Mouse (Mus musculus): Measurements from ENCODE around the gene Ahctf1. TPM values are rescaled to one million over a fixed set of nuclear protein-coding genes. Genes with fewer than 3 reads are reported as not detected.

The Ahctf1 gene
- polyA plus RNA-seq, 1 experiment = 10.5 TPM

DNA sequence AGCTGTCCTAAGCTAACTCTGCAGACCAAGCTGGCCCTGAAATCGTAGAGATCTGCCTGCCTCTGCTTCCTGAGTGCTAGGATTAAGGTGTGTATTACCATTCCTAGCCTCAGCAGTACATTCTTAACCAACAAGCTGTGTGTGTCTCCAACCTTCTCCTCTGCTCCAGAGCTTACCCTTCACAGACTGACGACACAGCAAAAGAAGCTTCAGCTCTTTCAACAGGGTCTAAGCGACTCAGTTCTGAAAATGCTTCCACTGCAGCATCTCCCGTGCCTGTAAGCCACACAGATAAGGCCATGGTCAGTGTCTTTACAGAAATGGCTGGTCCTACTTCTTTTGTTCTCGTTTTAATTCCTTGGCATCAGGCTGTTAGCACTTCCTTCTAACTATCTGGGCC, 43.4 kb downstream of the Ahctf1 start:
- H3K4me1 ChIP-seq = no peaks in the 10 kb centered on the region
- H3K36me3 ChIP-seq (replicated peaks; ENCODE audit: low read length) = peaks cover 95% of the 10 kb centered on the region
- H3K27me3 ChIP-seq (replicated peaks) = no peaks in the 10 kb centered on the region
- TF ChIP-seq FLI1 (IDR thresholded peaks at IDR 0.05; ENCODE audit: low read length) (no peak), GATA1 (IDR thresholded peaks at IDR 0.05; ENCODE audit: borderline replicate concordance, low read length) (no peak)
- H3K4me3 ChIP-seq (replicated peaks) = no peak overlapping the region
- no peaks in the 10 kb centered on the region for H3K9me3 ChIP-seq

DNA sequence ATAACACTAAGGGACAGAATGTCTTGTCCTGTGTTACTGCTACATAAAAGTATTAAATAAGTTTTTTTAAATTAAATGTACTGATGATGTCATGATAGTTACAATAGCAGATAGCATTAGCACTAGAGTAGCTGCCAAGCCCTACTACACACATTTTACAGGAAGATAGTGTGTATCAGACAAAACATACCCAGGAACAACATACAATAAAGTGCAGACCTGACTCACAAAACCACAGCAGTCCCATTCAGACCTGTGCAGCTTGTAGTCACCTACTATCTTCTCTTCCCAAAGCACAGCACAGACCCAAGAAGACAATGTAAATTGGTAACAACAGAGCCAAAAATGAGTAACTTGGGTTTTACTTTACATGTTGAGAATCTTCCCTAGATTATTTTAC, 47.0 kb downstream of the Ahctf1 start:
- H3K4me3 ChIP-seq (replicated peaks) = no peak overlapping the region
- no peaks in the 10 kb centered on the region for H3K9me3 ChIP-seq
- peaks cover under 1% of the 10 kb centered on the region for H3K4me1 ChIP-seq
- no peaks in the 10 kb centered on the region for H3K27me3 ChIP-seq (replicated peaks)
- TF ChIP-seq GATA1 (IDR thresholded peaks at IDR 0.05; ENCODE audit: borderline replicate concordance, low read length) = no peak
- TF ChIP-seq FLI1 (IDR thresholded peaks at IDR 0.05; ENCODE audit: low read length) = no peak
- H3K36me3 ChIP-seq (replicated peaks; ENCODE audit: low read length) = peaks cover 98% of the 10 kb centered on the region

DNA sequence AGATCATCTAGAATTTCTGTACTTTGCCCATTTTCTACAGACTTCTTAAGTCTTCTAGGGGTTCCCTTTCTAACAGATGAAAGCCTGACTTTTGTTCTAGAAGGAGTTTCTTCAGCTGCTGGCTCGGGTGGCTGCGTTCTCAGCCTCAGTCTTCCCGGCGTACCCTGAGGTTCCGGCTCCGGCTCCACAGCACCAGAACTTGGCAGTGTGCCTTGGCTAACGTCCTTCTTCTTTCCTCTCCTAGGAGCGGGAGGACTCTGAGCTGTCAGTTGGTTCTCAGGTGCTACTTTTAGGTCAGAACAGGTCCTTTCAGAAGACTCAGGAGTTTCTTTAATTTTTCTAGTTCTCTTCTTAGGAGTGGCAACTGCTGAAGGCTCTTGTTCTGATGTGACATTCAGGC, 50.5 kb downstream of the Ahctf1 start:
- Histone ChIP-seq H3K4me3 (replicated peaks) (no peak overlapping the region), H3K27me3 (replicated peaks) (no peaks in the 10 kb centered on the region), H3K9me3 (no peaks in the 10 kb centered on the region), H3K4me1 (peaks cover 8% of the 10 kb centered on the region), H3K36me3 (replicated peaks; ENCODE audit: low read length) (peaks cover 97% of the 10 kb centered on the region)
- TF ChIP-seq FLI1 (IDR thresholded peaks at IDR 0.05; ENCODE audit: low read length) = no peak
- TF ChIP-seq GATA1 (IDR thresholded peaks at IDR 0.05; ENCODE audit: borderline replicate concordance, low read length) = no peak

DNA sequence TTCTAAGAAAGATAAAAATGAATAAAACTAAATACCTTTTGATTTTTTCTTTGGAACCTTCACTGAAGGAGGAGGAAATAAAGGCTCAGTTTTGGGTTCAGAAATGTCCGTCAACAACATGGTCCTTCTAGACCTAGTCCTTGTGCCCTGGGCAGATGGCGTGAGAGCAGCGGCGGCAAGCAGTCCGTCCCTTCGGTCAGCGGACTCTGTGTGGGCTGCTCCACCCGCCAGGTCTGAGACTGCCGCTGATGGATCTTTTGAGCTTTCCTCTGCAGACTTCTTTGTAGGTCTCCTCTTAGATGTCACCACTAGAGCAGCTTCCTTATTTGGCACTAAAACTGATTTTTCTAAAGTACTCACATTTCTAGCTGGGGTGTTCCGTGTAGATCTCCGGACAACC, 51.2 kb downstream of the Ahctf1 start:
- no peak overlapping the region for H3K4me3 ChIP-seq (replicated peaks)
- no peaks in the 10 kb centered on the region for H3K9me3 ChIP-seq
- TF ChIP-seq FLI1 (IDR thresholded peaks at IDR 0.05; ENCODE audit: low read length) (no peak), GATA1 (IDR thresholded peaks at IDR 0.05; ENCODE audit: borderline replicate concordance, low read length) (no peak)
- H3K4me1 ChIP-seq = peaks cover 8% of the 10 kb centered on the region
- no peaks in the 10 kb centered on the region for H3K27me3 ChIP-seq (replicated peaks)
- peaks cover 98% of the 10 kb centered on the region for H3K36me3 ChIP-seq (replicated peaks; ENCODE audit: low read length)

DNA sequence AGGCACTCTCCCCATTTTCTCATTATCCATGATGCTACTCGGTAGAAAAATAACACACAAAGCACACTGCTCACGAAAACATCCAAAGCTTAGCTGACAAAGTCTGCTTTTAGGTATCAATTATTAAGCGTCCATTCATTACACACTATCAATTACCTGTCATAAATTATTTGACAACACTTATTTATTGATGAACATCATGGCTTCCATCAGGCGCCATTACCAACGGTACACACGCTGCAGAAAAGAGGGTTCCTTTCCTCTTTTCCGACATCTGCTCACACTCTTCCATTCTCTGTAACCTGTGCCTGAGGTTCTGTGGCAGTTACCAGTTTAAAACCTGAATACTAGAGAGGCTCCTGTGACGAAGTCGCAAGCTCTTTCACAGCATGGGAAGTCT, 58.3 kb downstream of the Ahctf1 start, which contains the start of gene Kif28:
TSS of gene Kif28 (minus strand) at position 101 of the 400 bp plus-strand sequence.
- no peak for TF ChIP-seq FLI1 (IDR thresholded peaks at IDR 0.05; ENCODE audit: low read length)
- no peak for TF ChIP-seq GATA1 (IDR thresholded peaks at IDR 0.05; ENCODE audit: borderline replicate concordance, low read length)
- H3K27me3 ChIP-seq (replicated peaks) = no peaks in the 10 kb centered on the region
- H3K9me3 ChIP-seq = no peaks in the 10 kb centered on the region
- peaks cover 46% of the 10 kb centered on the region for H3K4me1 ChIP-seq
- peaks cover 70% of the 10 kb centered on the region for H3K36me3 ChIP-seq (replicated peaks; ENCODE audit: low read length)
- no peak within 1 kb of the TSS for H3K4me3 ChIP-seq (replicated peaks)

DNA sequence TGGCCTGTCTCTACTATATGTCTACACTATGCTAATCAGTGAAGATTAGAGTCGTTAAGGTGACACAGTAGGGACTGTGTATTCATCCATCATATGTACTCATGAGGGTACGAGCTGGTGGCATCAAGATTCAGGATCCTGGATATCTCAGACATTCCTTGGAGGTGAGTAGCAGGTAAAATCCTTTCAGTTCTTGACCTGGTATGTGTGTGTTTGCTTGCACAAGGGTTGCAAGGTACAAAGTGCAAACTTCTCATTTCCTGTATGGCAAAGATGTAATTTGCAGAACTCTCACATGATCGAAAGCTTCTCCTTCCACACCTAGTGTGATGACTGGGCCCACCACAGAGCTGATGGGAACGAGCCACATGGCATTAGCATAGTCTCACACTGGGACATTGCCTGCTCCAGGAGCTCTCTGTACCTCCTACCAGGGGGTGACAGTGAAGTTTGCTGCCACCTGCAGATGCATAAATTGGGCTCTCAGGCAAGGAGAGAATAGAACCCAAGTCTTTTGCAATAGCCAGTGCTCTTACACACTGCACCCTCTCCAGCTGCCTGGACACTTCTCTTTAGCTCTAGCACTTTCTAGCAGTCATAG, 59.8 kb downstream of the Ahctf1 start:
- peaks cover 46% of the 10 kb centered on the region for H3K4me1 ChIP-seq
- no peaks in the 10 kb centered on the region for H3K9me3 ChIP-seq
- no peak overlapping the region for H3K4me3 ChIP-seq (replicated peaks)
- TF ChIP-seq GATA1 (IDR thresholded peaks at IDR 0.05; ENCODE audit: borderline replicate concordance, low read length) = no peak
- TF ChIP-seq FLI1 (IDR thresholded peaks at IDR 0.05; ENCODE audit: low read length) = no peak
- peaks cover 56% of the 10 kb centered on the region for H3K36me3 ChIP-seq (replicated peaks; ENCODE audit: low read length)
- peaks cover 5% of the 10 kb centered on the region for H3K27me3 ChIP-seq (replicated peaks)

DNA sequence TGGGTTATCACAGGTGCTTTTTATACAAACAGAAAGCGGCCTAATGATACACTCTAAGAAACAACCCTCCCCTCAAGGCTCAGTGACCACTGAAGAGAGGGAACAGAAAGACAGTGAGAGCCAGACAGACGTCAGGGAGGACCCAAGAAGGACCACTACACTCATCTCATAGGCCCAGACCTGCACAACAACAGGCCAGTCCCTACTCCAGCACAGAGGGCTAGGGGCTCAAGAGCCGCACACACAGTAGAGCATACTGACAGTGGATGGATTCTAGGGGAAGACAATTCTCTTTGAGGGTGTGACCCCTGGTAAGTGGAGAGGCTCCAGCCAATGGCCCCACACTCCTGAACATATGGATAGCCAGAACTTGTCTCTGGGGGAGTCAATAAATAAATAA, 67.0 kb downstream of the Ahctf1 start:
- TF ChIP-seq FLI1 (IDR thresholded peaks at IDR 0.05; ENCODE audit: low read length) (no peak), GATA1 (IDR thresholded peaks at IDR 0.05; ENCODE audit: borderline replicate concordance, low read length) (no peak)

DNA sequence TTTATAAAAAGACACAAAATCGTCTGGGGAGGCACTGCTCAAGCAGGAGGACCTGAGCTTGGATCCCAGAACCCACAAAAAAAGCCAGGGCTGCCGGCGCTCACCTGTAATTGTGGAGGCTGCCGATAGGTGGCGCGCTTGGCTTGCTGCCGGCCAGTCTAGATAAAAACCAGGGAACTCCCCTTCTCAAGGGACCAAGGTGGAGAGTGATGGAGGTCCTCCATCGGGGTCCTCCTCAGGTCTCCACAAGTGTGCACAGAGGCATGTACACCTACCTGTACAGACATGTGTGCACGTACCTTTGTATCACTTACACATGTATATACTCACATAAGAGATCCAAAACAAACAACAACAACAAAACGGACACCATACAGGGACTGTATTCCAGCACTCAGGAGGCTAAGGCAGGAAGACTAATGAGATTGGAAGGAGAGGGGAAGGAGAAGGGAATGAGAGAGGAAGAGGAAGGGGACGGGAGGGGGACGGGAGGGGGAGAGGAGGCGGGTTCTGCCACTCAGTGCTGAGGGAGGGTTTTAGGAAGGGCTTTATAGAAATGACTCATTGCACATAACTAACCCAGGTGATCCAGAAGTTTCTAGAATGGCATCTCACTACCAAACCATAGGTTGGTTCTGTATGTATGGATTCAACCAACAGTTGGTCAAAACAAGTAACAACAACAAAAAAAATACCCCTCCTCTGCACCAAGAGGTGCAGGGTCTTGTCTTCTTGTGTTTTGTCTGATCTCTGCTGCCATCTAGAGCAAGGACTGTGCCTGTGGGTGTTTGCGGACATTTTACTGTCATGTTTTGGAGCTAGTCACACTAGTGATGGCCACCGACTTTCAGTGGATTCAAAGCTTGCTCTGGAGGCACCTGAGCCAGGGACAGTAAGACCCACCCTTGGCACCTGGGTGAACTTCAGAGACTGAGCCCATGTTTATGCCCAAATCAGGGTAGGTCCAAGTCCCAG, 68.7 kb downstream of the Ahctf1 start:
- TF ChIP-seq GATA1 (IDR thresholded peaks at IDR 0.05; ENCODE audit: borderline replicate concordance, low read length) (no peak), FLI1 (IDR thresholded peaks at IDR 0.05; ENCODE audit: low read length) (no peak)
- peak overlapping the region; percentile 24 for H3K4me3 ChIP-seq (replicated peaks)
- no peaks in the 10 kb centered on the region for H3K36me3 ChIP-seq (replicated peaks; ENCODE audit: low read length)
- peaks cover 27% of the 10 kb centered on the region for H3K27me3 ChIP-seq (replicated peaks)
- no peaks in the 10 kb centered on the region for H3K9me3 ChIP-seq
- peaks cover 12% of the 10 kb centered on the region for H3K4me1 ChIP-seq

More for the DNA sequence above, 67.0 kb downstream of the Ahctf1 start:
- Histone ChIP-seq H3K4me3 (replicated peaks) (no peak overlapping the region), H3K9me3 (no peaks in the 10 kb centered on the region), H3K27me3 (replicated peaks) (peaks cover 23% of the 10 kb centered on the region), H3K4me1 (peaks cover 26% of the 10 kb centered on the region), H3K36me3 (replicated peaks; ENCODE audit: low read length) (no peaks in the 10 kb centered on the region)

DNA sequence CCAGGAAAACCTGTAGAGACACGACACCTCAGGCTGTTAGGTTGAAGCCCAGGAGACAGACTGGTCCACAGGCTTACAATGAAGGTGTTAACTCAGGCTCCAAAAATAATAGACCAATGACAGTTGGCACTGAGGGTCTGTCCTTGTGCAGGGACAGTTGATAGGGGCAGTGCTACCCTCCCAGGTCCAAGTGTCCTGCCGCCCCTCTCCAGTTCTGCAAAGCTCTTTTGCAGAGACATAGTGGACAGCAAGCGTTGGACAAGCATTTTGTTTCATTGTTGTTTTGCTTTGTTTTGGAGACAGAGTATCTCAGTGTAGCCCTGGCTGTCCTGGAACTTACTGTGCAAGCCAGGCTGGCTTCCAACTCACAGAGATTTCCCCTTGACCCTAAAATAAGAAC, 72.1 kb downstream of the Ahctf1 start:
- no peak for TF ChIP-seq FLI1 (IDR thresholded peaks at IDR 0.05; ENCODE audit: low read length)
- no peak for TF ChIP-seq GATA1 (IDR thresholded peaks at IDR 0.05; ENCODE audit: borderline replicate concordance, low read length)
- Histone ChIP-seq H3K4me1 (peaks cover 12% of the 10 kb centered on the region), H3K4me3 (replicated peaks) (no peak overlapping the region), H3K9me3 (peaks cover 11% of the 10 kb centered on the region), H3K27me3 (replicated peaks) (peaks cover 28% of the 10 kb centered on the region), H3K36me3 (replicated peaks; ENCODE audit: low read length) (no peaks in the 10 kb centered on the region)

DNA sequence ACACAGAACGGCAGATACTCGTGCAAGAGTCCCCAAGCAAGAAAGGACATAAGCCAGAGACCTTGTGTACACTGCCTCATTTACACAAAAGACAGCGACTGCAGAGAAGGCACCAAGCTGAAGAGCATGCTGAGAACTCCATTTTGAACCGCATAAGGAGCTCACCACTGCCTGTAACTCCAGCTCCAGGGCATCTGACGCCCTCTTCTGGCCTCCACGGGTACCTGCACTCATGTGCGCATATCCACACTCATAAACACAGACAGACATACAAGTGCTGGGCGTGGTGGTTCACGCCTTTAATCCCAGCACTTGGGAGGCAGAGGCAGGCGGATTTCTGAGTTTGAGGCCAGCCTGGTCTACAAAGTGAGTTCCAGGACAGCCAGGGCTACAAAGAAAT, 74.8 kb downstream of the Ahctf1 start:
- H3K4me3 ChIP-seq (replicated peaks) = no peak overlapping the region
- no peak for TF ChIP-seq GATA1 (IDR thresholded peaks at IDR 0.05; ENCODE audit: borderline replicate concordance, low read length)
- no peak for TF ChIP-seq FLI1 (IDR thresholded peaks at IDR 0.05; ENCODE audit: low read length)
- peaks cover 29% of the 10 kb centered on the region for H3K27me3 ChIP-seq (replicated peaks)
- peaks cover 5% of the 10 kb centered on the region; the same call in 1 of the 2 replicates for H3K4me1 ChIP-seq
- peaks cover 11% of the 10 kb centered on the region for H3K9me3 ChIP-seq
- H3K36me3 ChIP-seq (replicated peaks; ENCODE audit: low read length) = no peaks in the 10 kb centered on the region

Measured in megakaryocyte, embryonic 14.5 days (primary cell).